Mouse (Mus musculus) megakaryocyte, embryonic 14.5 days (primary cell): ENCODE measurements at regions not wholly inside any gene's neighbourhood (a gene's known extent, or its start where the extent isn't known, plus 50 kb on each side); places are given as distances from the start of the nearest gene placed in this dataset.

Experiments
- H3K27me3 ChIP-seq: replicated peaks from 2 replicates; pipeline ENCODE3; 2012; ENCODE audit warnings: inconsistent platforms
- H3K36me3 ChIP-seq: replicated peaks from 2 replicates; pipeline ENCODE3; 2012; ENCODE audit warnings: low read length, inconsistent platforms, mixed read lengths
- H3K4me1 ChIP-seq: 2 replicates; pipeline ENCODE4 v1.6.1; 2012; ENCODE audit warnings: inconsistent platforms
- H3K4me3 ChIP-seq: replicated peaks from 2 replicates; pipeline ENCODE3; 2012; ENCODE audit warnings: moderate library complexity, mild to moderate bottlenecking, inconsistent platforms
- H3K9me3 ChIP-seq: 2 replicates; pipeline ENCODE4 v1.6.1; 2012; ENCODE audit warnings: inconsistent platforms
- FLI1 ChIP-seq: IDR thresholded peaks from 2 replicates; pipeline ENCODE4 v1.6.1; 2012; ENCODE audit warnings: low read length, inconsistent platforms, mixed read lengths
- GATA1 ChIP-seq: IDR thresholded peaks from 3 replicates; pipeline ENCODE4 v1.6.1; 2012; ENCODE audit warnings: mixed read lengths, low read length, inconsistent platforms, borderline replicate concordance

DNA sequence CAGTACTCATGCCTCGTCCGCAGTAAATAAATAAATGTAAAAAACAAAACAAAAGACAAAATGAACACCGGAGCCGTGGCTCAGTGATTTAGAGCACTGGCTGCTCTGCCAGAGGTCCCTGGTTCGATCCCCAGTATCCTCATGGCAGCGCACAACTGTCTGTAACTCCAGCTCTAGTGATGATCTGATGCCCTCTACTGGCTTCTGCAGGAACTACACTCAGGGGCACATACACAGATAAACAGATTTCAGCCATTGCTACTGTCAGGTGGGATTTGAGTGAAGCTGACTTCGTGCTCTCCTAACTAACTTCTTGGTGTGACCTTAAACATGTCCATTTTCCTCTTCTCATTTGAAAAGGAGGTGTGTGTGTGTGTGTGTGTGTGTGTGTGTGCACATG is 82.8 kb upstream of the Vrk1 start:
- TF ChIP-seq GATA1 (no peak), FLI1 (no peak)
- Histone ChIP-seq H3K4me3 (no peak overlapping the region), H3K36me3 (no peaks in the 10 kb centered on the region), H3K4me1 (no peaks in the 10 kb centered on the region), H3K27me3 (peaks cover 17% of the 10 kb centered on the region), H3K9me3 (peaks cover 75% of the 10 kb centered on the region)

DNA sequence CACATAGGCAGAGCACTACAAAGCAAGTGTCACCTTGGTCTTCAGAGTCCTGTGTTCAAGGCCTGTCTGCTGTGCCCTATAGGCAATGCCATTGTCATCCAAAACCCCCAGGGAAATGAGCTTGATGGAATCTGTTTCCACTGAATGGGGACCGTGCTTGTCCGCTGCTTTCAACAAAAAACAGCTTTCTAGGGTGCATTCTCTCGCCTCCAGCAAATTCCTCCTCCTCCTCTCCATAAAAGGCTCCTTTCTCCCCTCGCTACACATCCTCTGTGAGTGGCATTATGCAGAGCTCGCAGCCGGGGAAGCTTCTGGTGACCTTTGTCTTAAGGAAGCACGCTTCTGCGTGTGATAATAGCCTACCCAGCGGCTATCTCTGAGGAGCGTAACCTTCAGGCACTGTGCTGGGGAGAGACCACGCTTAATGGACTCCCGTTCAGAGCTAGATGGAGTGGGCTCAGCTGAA is 80.5 kb upstream of the Vrk1 start:
- TF ChIP-seq GATA1: no peak
- TF ChIP-seq FLI1: no peak
- Histone ChIP-seq H3K27me3 (peaks cover 16% of the 10 kb centered on the region), H3K4me3 (no peak overlapping the region), H3K36me3 (no peaks in the 10 kb centered on the region), H3K4me1 (no peaks in the 10 kb centered on the region), H3K9me3 (peaks cover 79% of the 10 kb centered on the region)

DNA sequence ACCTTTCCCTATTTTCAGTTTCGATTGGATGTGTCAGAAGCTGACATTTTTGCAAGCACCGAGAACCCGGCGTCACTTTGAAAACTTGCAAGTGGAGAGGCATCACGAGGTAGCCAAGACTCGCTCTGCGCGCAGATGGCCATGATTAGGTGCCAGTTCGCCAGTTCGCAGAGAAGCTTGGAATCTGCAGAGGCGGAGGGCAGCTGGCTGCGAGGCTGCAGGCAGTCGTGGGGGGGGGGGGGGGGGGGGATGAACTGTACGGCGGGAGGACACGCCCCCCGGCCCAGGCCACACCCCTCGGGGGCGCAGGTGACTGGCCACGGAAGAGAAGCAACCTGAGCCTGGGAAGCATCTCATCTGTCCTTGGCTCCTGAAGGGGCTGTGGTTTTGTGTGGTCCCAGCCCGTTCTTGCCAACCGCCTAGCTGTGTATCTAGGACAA is 74.6 kb upstream of the Vrk1 start:
- no peak for TF ChIP-seq FLI1
- no peak for TF ChIP-seq GATA1
- H3K36me3 ChIP-seq: no peaks in the 10 kb centered on the region
- H3K4me3 ChIP-seq: peak overlapping the region; percentile 86
- peaks cover 44% of the 10 kb centered on the region for H3K27me3 ChIP-seq
- H3K4me1 ChIP-seq: peaks cover 16% of the 10 kb centered on the region
- H3K9me3 ChIP-seq: peaks cover 33% of the 10 kb centered on the region

DNA sequence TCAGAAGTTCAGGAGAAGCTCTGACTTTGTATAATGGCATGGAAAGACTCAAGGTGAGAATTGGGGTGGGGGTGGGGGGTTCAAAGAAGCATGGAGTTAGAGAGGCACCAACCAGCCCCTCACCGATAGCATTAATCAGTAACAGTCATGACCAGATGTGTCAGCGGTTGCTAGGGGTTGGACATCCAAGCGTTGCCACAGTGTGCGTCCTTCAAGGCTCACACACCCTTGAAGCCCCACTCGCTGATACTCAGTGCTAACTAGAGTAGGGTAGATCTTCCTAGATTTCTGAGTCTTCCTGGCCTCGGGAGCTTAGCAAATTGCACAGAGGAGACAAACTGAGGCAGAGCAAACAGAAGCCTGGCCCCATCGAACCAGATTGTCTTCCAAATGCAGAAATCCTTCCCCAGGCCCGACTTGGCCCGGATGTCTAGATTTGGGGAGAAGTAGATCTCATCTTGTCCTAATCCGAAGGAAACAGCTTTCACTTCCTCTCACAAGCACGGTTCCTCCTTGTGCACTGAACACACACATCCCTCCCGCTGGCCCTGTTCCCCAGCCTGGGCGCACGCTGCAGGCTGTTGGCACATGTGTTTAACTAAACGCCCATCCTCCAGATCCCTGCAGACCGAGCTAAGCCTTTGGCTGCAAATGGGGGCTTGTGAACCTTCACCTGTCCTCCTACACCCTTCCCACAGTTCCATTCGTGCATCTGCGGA is 73.1 kb upstream of the Vrk1 start:
- Histone ChIP-seq H3K9me3 (peaks cover 21% of the 10 kb centered on the region), H3K4me1 (peaks cover 16% of the 10 kb centered on the region), H3K4me3 (peak overlapping the region; percentile 17), H3K27me3 (peaks cover 47% of the 10 kb centered on the region), H3K36me3 (no peaks in the 10 kb centered on the region)
- TF ChIP-seq FLI1 (no peak), GATA1 (no peak)

DNA sequence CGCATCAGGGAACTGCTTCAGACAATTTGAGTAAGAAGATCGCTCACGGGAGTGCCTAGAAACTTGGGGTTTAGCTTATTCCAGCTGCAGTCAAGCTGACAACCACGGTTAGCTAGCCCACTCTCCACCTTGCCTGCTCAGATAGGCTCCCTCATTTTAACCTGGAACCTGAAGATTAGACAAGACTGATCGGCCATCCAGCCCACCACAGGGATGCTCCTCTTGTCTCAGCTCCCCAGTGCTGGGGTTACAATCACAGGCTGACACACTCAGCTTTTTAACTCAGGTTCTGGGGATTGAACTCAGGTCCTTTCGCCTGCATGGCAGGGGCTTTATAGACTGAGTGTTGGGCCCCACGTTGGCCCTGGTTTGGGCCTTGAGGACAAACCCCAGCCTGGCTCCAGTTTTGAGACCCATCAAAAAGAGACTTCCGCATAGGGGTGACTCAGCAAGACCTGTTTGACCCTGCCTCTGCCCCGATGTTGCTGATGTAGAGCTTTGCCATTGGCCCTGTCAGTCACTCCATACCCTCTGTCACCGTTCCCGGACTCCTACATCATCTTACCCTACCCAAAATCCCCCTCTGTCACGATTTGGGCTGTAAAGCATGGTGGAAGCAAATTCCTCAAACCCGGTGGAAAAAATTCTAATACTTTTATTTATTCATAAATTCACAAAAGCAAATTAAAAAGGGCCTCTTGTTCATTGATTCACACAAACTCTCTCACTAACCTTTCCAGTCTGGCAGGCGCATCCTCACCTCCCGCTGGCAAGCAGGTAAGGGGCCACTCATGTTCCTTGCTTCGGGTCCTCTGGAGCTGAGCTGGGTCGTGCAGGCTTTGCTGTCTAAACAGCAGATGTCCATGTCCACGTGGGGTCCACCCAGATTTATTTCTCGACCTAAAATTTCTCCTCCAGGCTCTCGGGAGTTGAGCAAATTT is 67.6 kb upstream of the Vrk1 start:
- no peak overlapping the region for H3K4me3 ChIP-seq
- TF ChIP-seq FLI1 (no peak), GATA1 (no peak)
- no peaks in the 10 kb centered on the region for H3K36me3 ChIP-seq
- H3K27me3 ChIP-seq: peaks cover 23% of the 10 kb centered on the region
- 0 out of 2 replicates have a peak, but pooled peaks cover 3% of the 10 kb centered on the region for H3K9me3 ChIP-seq
- H3K4me1 ChIP-seq: peaks cover under 1% of the 10 kb centered on the region

DNA sequence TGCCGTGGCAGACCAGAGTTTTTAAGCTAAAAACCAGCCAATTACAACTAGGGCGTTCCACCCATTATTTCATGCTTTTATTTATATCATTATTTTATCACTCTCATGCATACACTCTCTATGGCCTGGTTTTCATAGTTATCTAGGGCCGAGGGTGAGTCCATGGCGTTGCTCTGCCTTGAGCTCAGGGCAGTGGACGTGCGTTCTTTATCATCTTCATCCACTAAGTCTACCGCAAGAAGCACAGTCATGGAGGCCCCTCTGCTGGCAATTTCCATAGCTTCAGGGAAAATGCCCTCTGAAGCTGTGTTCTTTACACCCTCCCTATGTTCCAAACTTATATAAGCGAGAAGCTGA is 67.0 kb upstream of the Vrk1 start:
- Histone ChIP-seq H3K4me3 (no peak overlapping the region), H3K36me3 (no peaks in the 10 kb centered on the region), H3K27me3 (peaks cover 17% of the 10 kb centered on the region), H3K9me3 (0 out of 2 replicates have a peak, but pooled peaks cover 3% of the 10 kb centered on the region), H3K4me1 (no peaks in the 10 kb centered on the region)
- no peak for TF ChIP-seq GATA1
- TF ChIP-seq FLI1: no peak

DNA sequence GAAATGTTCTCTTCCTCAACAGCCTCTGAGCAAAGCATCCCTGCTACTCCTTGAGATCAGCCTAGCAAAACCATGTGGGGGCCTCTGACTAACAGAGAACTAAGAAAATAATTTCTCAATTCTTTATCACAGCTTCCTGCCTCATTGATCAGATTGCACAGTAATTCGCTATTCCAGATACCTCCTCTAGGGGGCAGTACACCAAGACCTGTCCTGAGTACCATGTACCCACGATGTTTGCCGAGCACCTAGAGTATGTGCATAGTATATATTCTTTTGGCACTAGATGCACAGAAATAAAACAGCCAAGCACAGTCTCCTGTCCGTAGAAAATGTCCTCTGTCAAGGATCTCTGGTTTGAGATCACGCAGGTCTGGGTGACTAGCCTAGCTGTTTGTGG is 62.7 kb upstream of the Vrk1 start:
- H3K27me3 ChIP-seq: peaks cover 9% of the 10 kb centered on the region
- no peaks in the 10 kb centered on the region for H3K4me1 ChIP-seq
- peaks cover 7% of the 10 kb centered on the region for H3K9me3 ChIP-seq
- no peak overlapping the region for H3K4me3 ChIP-seq
- no peak for TF ChIP-seq GATA1
- no peak for TF ChIP-seq FLI1
- H3K36me3 ChIP-seq: no peaks in the 10 kb centered on the region

DNA sequence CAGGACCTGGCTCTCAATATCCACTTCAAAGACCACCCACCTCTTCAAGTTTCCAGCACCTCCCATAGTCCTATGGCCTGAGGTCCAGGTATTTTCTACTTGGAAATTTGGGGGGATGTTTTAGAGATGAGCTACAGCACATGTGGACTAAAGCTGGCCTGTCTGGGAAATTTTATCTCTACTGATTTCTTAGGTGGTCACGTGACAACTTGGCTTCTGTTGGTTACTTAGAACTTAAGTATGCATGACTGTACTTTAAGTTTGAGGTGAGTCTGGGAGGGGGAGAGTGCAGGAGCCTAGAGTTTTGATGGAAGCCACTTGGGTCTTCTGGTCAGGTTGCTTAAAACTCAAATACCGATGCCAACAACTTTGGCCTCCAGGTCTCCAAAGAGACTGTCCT is 61.7 kb upstream of the Vrk1 start:
- H3K9me3 ChIP-seq: peaks cover 7% of the 10 kb centered on the region
- no peak overlapping the region for H3K4me3 ChIP-seq
- H3K4me1 ChIP-seq: no peaks in the 10 kb centered on the region
- H3K27me3 ChIP-seq: peaks cover 9% of the 10 kb centered on the region
- H3K36me3 ChIP-seq: no peaks in the 10 kb centered on the region
- TF ChIP-seq GATA1: no peak
- TF ChIP-seq FLI1: no peak

DNA sequence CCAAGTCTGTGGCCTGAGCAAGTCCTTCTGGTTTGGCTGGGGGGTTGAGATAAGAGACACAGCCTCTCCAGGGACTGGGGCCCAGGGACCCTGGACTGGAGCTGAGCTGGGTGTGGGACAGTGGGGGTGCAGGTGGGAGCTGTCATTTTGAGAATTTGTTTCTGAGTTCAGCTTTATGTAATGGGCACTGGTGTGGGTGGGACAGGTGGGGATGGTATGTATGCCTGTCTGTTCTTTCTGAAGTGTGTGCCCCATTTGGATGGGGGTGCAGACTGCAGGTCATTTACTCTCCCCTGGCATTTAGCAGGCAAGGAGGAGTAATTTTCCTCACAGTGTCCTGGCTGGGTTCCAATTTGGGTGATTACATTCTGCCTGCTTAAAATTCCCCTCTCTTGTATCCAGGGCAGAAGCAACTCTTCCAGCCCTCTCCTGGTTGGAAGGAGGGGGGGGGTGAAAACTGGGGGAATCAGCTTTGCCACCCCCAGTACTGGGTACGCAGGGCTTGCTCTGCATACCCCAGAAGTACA is 54.2 kb upstream of the Vrk1 start:
- H3K36me3 ChIP-seq: no peaks in the 10 kb centered on the region
- peaks cover 39% of the 10 kb centered on the region for H3K27me3 ChIP-seq
- peaks cover 6% of the 10 kb centered on the region for H3K4me1 ChIP-seq
- H3K9me3 ChIP-seq: peaks cover 1% of the 10 kb centered on the region
- TF ChIP-seq FLI1: no peak
- no peak for TF ChIP-seq GATA1
- no peak overlapping the region for H3K4me3 ChIP-seq

DNA sequence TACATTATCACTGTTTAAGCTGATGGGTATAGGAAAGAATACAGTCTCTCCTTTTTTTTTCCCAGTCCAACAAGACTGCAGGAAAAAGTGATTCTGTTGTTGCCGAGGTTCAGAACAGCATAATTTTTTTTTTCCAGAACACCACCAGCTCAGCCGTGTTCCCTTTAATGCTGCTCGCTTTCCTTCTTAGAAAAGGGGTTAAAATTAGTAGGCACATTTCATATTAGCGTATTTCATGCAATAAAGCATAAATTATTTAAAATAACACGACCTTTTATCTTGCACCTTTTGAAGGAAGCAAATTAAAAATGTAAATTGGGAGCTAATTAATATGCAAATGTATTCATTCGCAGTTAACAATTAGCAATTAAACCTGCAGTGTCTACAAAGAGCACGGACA is 50.3 kb upstream of the Vrk1 start:
- TF ChIP-seq GATA1 (no peak), FLI1 (no peak)
- no peaks in the 10 kb centered on the region for H3K36me3 ChIP-seq
- no peaks in the 10 kb centered on the region for H3K9me3 ChIP-seq
- peaks cover 57% of the 10 kb centered on the region for H3K27me3 ChIP-seq
- H3K4me3 ChIP-seq: no peak overlapping the region
- peaks cover 27% of the 10 kb centered on the region for H3K4me1 ChIP-seq
